Mouse (Mus musculus): ENCODE results near the gene Padi2.

- TF ChIP-seq MAX (IDR thresholded peaks at IDR 0.05), result no peak
- no peak for TF ChIP-seq CTCF (IDR thresholded peaks at IDR 0.05; ENCODE audit: control insufficient read depth, insufficient read depth, insufficient read length)
Observed at GRCm38 (mm10) chr4:140995811-140996210, 89.7 kb downstream of the Padi2 start.

Measured in C2C12 (cell line).